Mouse (Mus musculus) heart, embryonic 14.5 days (tissue): ENCODE measurements around the gene Pml. TPM values are rescaled to one million over a fixed set of nuclear protein-coding genes. Genes with fewer than 3 reads are reported as not detected.

Experiments used
- ATAC-seq: fragments of 200-750 bp; cut with Nextera tagmentation; 2 replicates; pipeline ENCODE4 v1.8.0; 2017; ENCODE audit warnings: low read depth, moderate TSS enrichment; ENCODE audit not compliant: insufficient number of reproducible peaks, insufficient read depth, low FRiP score
- H3K27ac ChIP-seq, 2 experiments: fragments of 200-500 bp in 1 of 2; fragments of 300-500 bp in 1 of 2; sonication (generic) in 1 of 2; replicated peaks in 1 of 2; 2 replicates each; pipeline ENCODE4 v1.5.1; 2012 to 2014; ENCODE audit warnings: low read depth in 2 of 2, low read length in 2 of 2, control low read depth in 1 of 2, mild to moderate bottlenecking in 1 of 2, mixed read lengths in 1 of 2; ENCODE audit not compliant: control insufficient read depth in 1 of 2, insufficient read depth in 1 of 2
- H3K27me3 ChIP-seq: fragments of 300-500 bp; sonication (generic); 2 replicates; pipeline ENCODE4 v1.6.1; 2014; ENCODE audit warnings: mild to moderate bottlenecking, low read length, control low read depth; ENCODE audit not compliant: control insufficient read depth, insufficient read depth
- H3K36me3 ChIP-seq: fragments of 300-500 bp; sonication (generic); 2 replicates; pipeline ENCODE4 v1.6.1; 2014; ENCODE audit warnings: mild to moderate bottlenecking, control low read depth, low read length, mixed read lengths; ENCODE audit not compliant: control insufficient read depth, insufficient read depth
- H3K4me1 ChIP-seq, 2 experiments: fragments of 200-500 bp in 1 of 2; fragments of 300-500 bp in 1 of 2; sonication (generic) in 1 of 2; 2 replicates each; pipeline ENCODE4 v1.6.1; 2012 to 2014; ENCODE audit warnings: low read length in 2 of 2, control low read depth in 1 of 2, mixed read lengths in 1 of 2; ENCODE audit not compliant: control insufficient read depth in 2 of 2, insufficient read depth in 2 of 2
- H3K4me2 ChIP-seq: fragments of 300-500 bp; sonication (generic); 2 replicates; pipeline ENCODE4 v1.6.1; 2014; ENCODE audit warnings: mild to moderate bottlenecking, low read length
- H3K4me3 ChIP-seq, 2 experiments: fragments of 200-500 bp in 1 of 2; fragments of 300-500 bp in 1 of 2; sonication (generic) in 1 of 2; 2 replicates each; pipeline ENCODE4 v1.5.1; 2012 to 2014; ENCODE audit warnings: low read length in 2 of 2, mild to moderate bottlenecking in 2 of 2, control low read depth in 1 of 2, low read depth in 1 of 2, moderate library complexity in 1 of 2; ENCODE audit not compliant: control insufficient read depth in 1 of 2, insufficient read depth in 1 of 2
- H3K9ac ChIP-seq: fragments of 300-500 bp; sonication (generic); 2 replicates; pipeline ENCODE4 v1.6.1; 2014; ENCODE audit warnings: mild to moderate bottlenecking, low read length
- H3K9me3 ChIP-seq: fragments of 300-500 bp; sonication (generic); 2 replicates; pipeline ENCODE4 v1.6.1; 2016; ENCODE audit warnings: low read length, control low read depth; ENCODE audit not compliant: control insufficient read depth
- WGBS: fragments of 180-500 bp; shearing (Covaris S2); extraction: QIAGEN DNeasy Blood & Tissue Kit; methylation state at CpG from one replicate; pipeline ENCODE4 v1.1.7; 2014; 5-methylcytosine and 5-hydroxymethylcytosine counted together
- polyA plus RNA-seq: library from polyadenylated mRNA; unstranded; fragments of >200 nt; fragmentation: Nextera tagmentation; extraction: Ambion mirVana; gene quantifications from 2 replicates; pipeline ENCODE4 v1.2.1, GENCODE M21; 2014

The Pml gene
- polyA plus RNA-seq, 1 experiment from 2014 or later, result 11.0 TPM

- 56% methylated on average over 9 of the region's 9 CpGs for WGBS
- no peak overlapping the region for H3K27ac ChIP-seq
Measured at GRCm38 (mm10) chr9:58194222-58194621, 55.4 kb downstream of the Pml start.

DNA sequence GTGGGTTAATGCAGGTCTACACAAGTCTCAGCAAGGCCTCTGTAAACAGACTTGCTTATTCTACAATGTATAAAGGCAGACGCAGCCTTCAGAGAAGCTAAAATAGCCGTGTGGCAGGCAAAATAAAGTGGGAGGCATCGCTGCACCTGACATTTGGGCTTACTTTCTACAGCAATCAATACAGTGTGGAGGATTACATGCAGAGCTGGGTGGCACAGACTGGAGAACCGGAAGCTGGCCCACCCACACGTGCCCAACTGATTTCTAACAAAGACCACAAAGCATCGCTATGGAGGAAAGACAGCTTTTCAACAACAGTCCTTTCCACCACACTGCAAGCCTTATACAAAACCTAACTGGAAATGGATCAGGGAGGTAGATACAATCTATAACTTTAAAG lies 65.1 kb downstream of the Pml start:
- Histone ChIP-seq H3K4me3 (no peak overlapping the region), H3K27ac (no peak overlapping the region), H3K27me3 (no peaks in the 10 kb centered on the region), H3K4me1 (no peaks in the 10 kb centered on the region; a peak in 1 of 4 replicates), H3K9ac (no peak overlapping the region), H3K9me3 (no peaks in the 10 kb centered on the region), H3K4me2 (no peak overlapping the region), H3K36me3 (no peaks in the 10 kb centered on the region)
- WGBS, result 79% methylated on average over 6 of the region's 6 CpGs
- ATAC-seq, result no peak

More at GRCm38 (mm10) chr9:58194222-58194621, 55.4 kb downstream of the Pml start:
- H3K9ac ChIP-seq, result no peak overlapping the region
- H3K27me3 ChIP-seq, result peaks cover 64% of the 10 kb centered on the region
- no peaks in the 10 kb centered on the region for H3K36me3 ChIP-seq
- H3K9me3 ChIP-seq, result no peaks in the 10 kb centered on the region
- peaks cover 9 to 25% of the 10 kb centered on the region in 2 experiments; a peak in 3 of 4 replicates for H3K4me1 ChIP-seq
- no peak for ATAC-seq
- H3K4me2 ChIP-seq, result no peak overlapping the region
- no peak overlapping the region for H3K4me3 ChIP-seq

- 86% methylated on average over 2 of the region's 2 CpGs for WGBS
- Histone ChIP-seq H3K27me3 (no peaks in the 10 kb centered on the region), H3K27ac (no peak overlapping the region), H3K9me3 (no peaks in the 10 kb centered on the region), H3K4me2 (no peak overlapping the region), H3K4me1 (peaks cover 2 to 4% of the 10 kb centered on the region in 2 experiments; a peak in 2 of 4 replicates), H3K36me3 (no peaks in the 10 kb centered on the region), H3K4me3 (no peak overlapping the region), H3K9ac (no peak overlapping the region)
- ATAC-seq, result no peak
Measured at GRCm38 (mm10) chr9:58179390-58179789, 70.2 kb downstream of the Pml start.

- no peak for ATAC-seq
- 65% methylated on average over 4 of the region's 4 CpGs for WGBS
- H3K4me2 ChIP-seq, result no peak overlapping the region
- peaks cover 2 to 4% of the 10 kb centered on the region in 2 experiments; a peak in 2 of 4 replicates for H3K4me1 ChIP-seq
- no peaks in the 10 kb centered on the region for H3K27me3 ChIP-seq
- H3K9ac ChIP-seq, result no peak overlapping the region
- H3K27ac ChIP-seq, result no peak overlapping the region
- H3K4me3 ChIP-seq, result no peak overlapping the region
- no peaks in the 10 kb centered on the region for H3K36me3 ChIP-seq
- H3K9me3 ChIP-seq, result no peaks in the 10 kb centered on the region
Measured at GRCm38 (mm10) chr9:58177165-58177564, 72.4 kb downstream of the Pml start.

DNA sequence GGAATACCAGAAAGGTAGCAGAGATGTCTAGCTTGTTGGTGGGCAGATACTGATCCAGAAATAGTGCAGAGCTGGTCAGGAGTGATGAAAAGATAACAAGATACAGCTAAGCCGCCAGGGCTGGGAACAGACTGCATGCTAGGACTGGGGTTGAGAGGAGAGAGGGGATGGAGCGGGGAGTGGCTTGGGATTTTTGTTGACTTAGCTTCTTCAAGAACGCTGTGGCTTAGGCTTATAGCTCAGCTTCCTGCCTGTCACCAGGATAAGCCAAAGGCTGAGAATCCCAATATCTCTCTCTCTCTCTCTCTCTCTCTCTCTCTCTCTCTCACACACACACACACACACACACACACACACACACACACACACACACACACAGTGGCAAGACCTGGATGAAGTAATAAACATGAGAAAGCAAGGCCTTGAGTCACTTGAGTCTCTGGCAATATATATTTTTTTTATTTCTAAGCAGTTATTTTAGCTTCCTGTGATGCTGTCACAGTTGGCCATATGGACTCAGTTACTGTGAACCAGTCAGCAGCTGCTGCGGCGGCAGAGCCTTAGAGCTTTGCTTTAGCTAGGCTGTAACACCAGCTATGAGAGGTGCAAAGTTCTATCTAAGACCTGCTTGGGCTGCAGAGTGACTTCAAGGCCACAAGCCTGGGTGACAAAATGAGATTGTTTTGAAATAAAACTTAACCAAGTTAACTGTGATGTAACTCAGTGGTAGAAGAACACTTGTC lies 73.7 kb downstream of the Pml start:
- Histone ChIP-seq H3K9ac (no peak overlapping the region), H3K4me3 (no peak overlapping the region), H3K4me1 (peaks cover 2 to 4% of the 10 kb centered on the region in 2 experiments; a peak in 2 of 4 replicates), H3K9me3 (no peaks in the 10 kb centered on the region), H3K4me2 (no peak overlapping the region), H3K27me3 (no peaks in the 10 kb centered on the region), H3K36me3 (no peaks in the 10 kb centered on the region), H3K27ac (no peak overlapping the region)
- 32% methylated on average over 5 of the region's 5 CpGs for WGBS
- no peak for ATAC-seq

DNA sequence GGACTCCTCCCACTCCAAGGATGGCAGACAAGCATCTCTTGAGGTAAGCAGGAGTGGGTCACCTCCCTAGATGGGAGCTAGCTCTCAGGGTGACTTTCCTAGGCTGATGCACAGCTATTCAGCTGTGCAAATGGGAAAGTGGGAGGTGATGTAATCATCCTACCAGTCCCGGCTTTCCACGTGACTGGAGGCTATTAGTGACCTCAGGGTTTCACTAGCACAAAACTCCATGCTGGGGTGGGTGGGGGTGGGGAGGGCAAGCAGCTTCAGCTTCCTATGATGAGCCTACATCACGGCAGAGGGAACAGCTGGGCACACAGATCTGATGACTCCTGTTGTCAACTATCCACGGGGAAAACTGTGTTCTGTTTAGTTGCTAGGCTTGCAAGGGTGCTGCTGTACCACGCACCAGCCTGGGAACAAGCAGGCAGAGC lies 74.8 kb downstream of the Pml start:
- H3K36me3 ChIP-seq, result no peaks in the 10 kb centered on the region
- H3K4me1 ChIP-seq, result peaks cover 2 to 4% of the 10 kb centered on the region in 2 experiments; a peak in 2 of 4 replicates
- ATAC-seq, result no peak
- no peaks in the 10 kb centered on the region for H3K27me3 ChIP-seq
- H3K4me3 ChIP-seq, result no peak overlapping the region
- H3K9ac ChIP-seq, result no peak overlapping the region
- H3K9me3 ChIP-seq, result no peaks in the 10 kb centered on the region
- H3K27ac ChIP-seq, result no peak overlapping the region
- no peak overlapping the region for H3K4me2 ChIP-seq
- WGBS, result 25% methylated on average over 5 of the region's 5 CpGs

- peaks cover 2 to 4% of the 10 kb centered on the region in 2 experiments; a peak in 2 of 4 replicates for H3K4me1 ChIP-seq
- no peak for ATAC-seq
- H3K36me3 ChIP-seq, result no peaks in the 10 kb centered on the region
- 52% methylated on average over 2 of the region's 2 CpGs for WGBS
- no peak overlapping the region for H3K9ac ChIP-seq
- no peaks in the 10 kb centered on the region for H3K27me3 ChIP-seq
- no peak overlapping the region for H3K4me2 ChIP-seq
- no peak overlapping the region for H3K27ac ChIP-seq
- H3K4me3 ChIP-seq, result no peak overlapping the region
- H3K9me3 ChIP-seq, result no peaks in the 10 kb centered on the region
Measured at GRCm38 (mm10) chr9:58172863-58173262, 76.7 kb downstream of the Pml start.
